Mouse (Mus musculus) cerebellum, postnatal 36 days (tissue): ENCODE measurements around the gene 1810010H24Rik.
"Not testable (repeated sequence)": the region's sequence is repeated elsewhere in the genome, so short reads cannot be mapped to it uniquely, and the experiment has no call there.

Experiments
- DNase-seq, 2 experiments: peaks; one replicate each; pipeline ENCODE4 v3.0.0; 2021 to 2022; ENCODE audit warnings: mixed read lengths in 2 of 2

Gene 1810010H24Rik

GRCm38 (mm10) chr11:107044321-107044720, 18.8 kb downstream of the 1810010H24Rik start:
- peak; percentile 82 for DNase-seq

DNA sequence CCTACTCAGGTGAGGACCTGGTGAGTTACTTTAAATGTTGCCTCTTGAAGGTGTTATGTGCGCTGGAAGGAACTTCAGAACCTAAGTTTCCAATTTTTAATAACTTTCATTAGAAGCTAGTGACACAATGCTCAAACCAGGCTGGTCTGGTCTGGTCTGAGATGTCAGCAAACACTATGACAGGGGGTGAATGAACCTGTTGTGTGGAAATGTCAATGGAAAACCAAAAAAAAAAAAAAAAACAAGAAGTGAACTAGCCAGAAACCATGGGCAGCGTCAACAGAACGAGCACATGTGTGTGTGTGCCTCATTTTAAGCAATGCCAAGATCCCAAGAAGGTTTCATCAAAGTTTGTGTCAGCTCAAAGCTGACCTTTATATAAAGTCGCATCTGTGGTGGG, 20.1 kb downstream of the 1810010H24Rik start:
- no peak for DNase-seq

DNA sequence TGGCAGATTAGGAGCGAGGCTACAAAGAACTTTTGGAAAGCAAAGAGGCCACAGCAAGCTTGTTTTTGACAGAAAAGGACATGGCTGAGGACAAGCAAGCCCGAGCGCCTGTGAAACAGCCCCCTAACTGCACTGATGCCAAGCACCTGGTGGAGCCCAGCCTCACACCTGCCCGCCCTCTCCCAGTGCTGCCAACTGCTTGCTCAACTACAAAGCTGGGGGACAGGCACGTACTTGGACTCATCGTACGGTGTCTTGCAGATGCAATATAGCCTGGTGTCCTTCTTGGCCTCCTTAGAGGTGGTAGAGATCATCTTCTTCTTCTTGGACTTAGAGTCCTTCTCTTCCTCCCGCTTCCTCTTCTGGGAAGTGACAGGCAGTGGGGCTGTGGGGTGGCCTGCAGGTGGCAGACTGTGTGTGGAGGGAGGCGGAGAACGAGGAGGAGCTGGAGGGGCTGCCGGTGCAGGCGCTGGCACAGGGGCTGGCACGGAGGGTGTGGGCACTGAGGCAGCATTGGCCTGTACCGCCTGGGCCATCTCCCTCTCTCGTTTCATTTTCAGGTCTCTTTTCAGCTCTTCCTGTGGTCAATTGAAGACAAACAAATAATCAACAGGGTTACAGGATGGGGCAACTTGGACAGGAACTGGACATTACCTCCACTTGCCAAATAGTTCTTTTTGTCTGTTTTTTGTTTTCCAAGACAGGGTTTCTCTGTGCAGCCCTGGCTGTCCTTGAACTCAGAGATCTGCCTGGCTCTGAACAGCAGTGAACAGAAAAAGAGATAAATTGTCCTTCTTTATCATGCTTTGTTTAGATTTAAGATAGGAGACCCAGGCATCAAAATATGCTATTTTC, 21.5 kb downstream of the 1810010H24Rik start:
- no peak for DNase-seq

DNA sequence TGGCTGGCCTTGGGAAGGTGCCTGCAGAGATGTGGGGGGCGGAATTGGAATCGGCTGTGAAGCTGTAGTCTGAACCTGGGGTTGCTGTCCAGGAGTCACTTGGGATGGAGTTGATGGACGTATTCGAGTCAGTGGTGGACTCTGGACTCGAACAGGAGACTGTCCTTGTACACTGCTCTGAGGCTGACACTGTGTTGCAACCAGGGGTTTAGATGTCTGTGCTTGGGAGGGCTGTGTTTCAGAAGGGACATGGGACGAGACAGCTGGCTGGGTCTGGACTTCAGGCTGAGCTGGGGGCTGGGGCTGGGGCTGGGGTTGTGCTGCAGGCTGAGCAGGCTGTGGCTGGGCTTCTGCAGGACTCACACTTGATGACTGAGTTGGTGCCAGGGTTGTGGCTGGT, 29.4 kb downstream of the 1810010H24Rik start:
- DNase-seq: no peak

GRCm38 (mm10) chr11:107057391-107057790, 31.9 kb downstream of the 1810010H24Rik start:
- DNase-seq: no peak

- not testable (repeated sequence) for DNase-seq
Measured at GRCm38 (mm10) chr11:107059634-107060033, 34.2 kb downstream of the 1810010H24Rik start.

DNA sequence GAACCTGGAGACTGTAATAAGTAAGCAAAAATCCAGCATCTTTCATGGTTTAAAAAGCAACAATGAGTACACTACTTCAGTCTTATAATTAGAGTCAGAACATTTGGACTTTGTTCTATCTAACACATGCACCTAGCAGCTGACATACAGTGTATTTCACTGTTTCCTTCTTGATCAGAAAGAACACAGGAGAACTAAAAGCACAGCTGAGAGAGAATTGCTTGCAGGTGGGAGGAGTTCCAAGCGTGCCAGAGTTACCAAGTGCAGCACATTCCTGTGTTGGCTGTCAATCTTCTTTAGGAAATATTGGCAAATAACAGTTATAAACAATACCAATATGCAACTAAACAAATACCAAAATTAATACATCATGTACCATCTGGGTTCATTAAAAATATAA, 35.5 kb downstream of the 1810010H24Rik start:
- no peak for DNase-seq

DNA sequence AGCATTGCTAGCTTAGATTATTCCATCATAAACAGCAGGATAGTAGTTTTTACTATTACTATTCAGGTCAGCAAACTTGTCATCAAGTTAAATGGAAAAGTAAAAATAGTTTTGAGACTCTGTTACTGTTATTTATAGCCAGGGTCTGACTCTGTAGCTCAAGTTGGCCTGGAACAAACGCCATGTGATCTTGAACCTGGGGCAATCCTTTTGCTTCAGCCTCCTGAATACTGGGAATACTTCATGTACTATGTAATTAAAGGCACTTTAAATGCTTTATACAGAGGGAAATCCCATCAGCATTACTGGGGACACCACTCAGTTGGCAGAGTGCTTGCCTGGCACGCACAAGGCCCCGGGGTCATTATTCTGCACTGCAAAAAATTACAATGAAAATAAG, 37.6 kb downstream of the 1810010H24Rik start:
- no peak for DNase-seq

- DNase-seq: no peak
Measured at GRCm38 (mm10) chr11:107064590-107064989, 39.1 kb downstream of the 1810010H24Rik start.

DNA sequence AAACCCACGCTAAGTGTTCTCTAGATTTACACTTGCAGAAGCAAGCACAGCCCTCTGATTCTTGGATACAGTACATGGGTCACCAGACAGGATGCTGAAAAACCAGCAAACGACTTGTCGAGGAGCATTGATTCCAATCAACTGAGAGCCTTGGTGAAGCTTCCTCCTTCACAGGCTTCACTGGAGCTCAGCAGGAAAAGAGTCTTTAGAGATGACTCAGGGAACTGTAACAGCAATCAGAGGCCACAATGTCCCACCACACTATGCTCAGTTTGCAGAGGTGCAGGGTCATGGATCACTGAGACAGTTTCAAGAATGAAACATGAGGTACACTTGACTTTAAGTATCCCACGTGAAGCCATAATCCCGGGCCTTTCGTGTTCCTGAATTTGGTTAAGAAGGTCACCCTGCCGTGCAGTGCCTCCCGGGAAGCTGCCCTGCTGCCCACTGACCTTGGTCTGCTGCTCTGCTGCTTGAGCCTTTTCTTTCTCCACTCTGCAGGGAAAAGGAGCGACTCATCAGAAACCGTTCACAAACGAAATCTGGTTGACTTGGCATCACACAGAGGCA, 39.8 kb downstream of the 1810010H24Rik start:
- DNase-seq: no peak
